Comparison of ENCODE assay signal across 8 mouse cellular contexts in the genomic region with DNA sequence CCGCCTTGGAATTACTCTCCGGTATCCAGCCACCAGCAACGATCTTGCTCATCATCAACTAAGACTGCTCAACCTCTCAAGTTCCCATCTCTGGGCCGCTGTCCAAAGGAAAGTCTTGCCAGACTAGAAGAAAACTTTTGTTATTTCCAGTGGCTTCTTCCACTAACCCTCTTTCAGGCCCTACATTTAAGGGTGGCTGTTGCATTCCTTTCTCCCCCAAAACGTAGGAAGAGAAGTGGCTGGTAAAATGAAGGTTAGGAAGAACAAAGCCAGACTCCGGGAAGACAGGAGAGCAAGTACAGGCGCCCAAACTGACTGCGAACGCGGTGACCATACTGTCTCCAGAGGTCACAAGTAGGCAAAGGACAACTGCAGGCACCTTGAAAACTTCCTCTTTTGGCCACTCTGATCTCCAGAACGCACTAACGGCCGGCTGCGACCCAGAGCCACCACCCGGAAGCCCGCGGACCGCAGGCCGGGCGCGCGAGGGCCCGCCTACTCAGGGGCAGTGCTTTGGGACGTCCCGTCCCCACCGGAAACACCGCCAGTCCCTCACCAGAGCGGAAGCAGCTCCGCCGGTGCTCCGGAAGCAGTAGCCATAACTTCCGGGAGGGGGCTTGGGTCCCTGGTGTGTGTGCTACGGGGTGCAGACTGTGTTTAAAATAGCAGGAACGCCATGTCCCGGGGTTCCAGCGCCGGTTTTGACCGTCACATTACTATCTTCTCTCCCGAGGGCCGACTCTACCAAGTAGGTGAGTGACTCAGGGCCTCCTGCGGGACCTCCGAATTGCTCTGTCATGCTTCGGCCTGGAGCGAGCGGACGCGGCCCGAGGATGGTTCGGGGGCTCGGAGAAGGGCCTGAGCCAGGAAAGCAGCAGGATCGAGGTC. TPM values are rescaled to one million over a fixed set of nuclear protein-coding genes. Genes with fewer than 3 reads are reported as not detected.
DNase-seq lines count a peak whose midpoint lies in the region; ATAC-seq and TF ChIP-seq lines count a peak whose summit lies in the region.

No protein-coding gene starts in this region.

- H3K9ac ChIP-seq in kidney, embryonic 15.5 days: peak overlapping the region; percentile 88

- ATAC-seq in kidney, embryonic 15.5 days (replicated peaks; ENCODE audit: low FRiP score): peak; percentile 100
- ATAC-seq in monocyte, adult 5-6 weeks (replicated peaks; ENCODE audit: insufficient number of reproducible peaks, low FRiP score, low TSS enrichment, poor library complexity, severe bottlenecking): peak; percentile 98

- peaks cover 13% of the 10 kb centered on the region for H3K4me1 ChIP-seq in bone marrow macrophage, adult 2 months (ENCODE audit: control insufficient read depth, insufficient read depth, low read length)
- no peaks in the 10 kb centered on the region; the same call in 1 of the 2 replicates for H3K4me1 ChIP-seq in embryonic fibroblast, embryonic 13.5 days (ENCODE audit: control insufficient read depth, insufficient read depth, low read length)
- peaks cover 17% of the 10 kb centered on the region for H3K4me1 ChIP-seq in heart, embryonic 10.5 days
- H3K4me1 ChIP-seq in kidney, embryonic 15.5 days: peaks cover 18% of the 10 kb centered on the region

- H3K4me3 ChIP-seq in bone marrow macrophage, adult 2 months (ENCODE audit: insufficient read depth, low read length): peak overlapping the region; percentile 98
- peak overlapping the region; percentile 81 for H3K4me3 ChIP-seq in embryonic fibroblast, embryonic 13.5 days (ENCODE audit: insufficient read depth, low read length)
- peak overlapping the region; percentile 97 for H3K4me3 ChIP-seq in heart, embryonic 10.5 days
- peak overlapping the region; percentile 92 for H3K4me3 ChIP-seq in kidney, embryonic 15.5 days (replicated peaks)

- TF ChIP-seq POLR2A in bone marrow macrophage, adult 2 months (IDR thresholded peaks at IDR 0.05; ENCODE audit: borderline replicate concordance, low read depth, low read length): no peak
- peak; percentile 96 for TF ChIP-seq POLR2A in embryonic fibroblast, embryonic 13.5 days (IDR thresholded peaks at IDR 0.05; ENCODE audit: low read depth, low read length)

- no peak for TF ChIP-seq CTCF in bone marrow macrophage, adult 2 months (IDR thresholded peaks at IDR 0.05; ENCODE audit: low read depth, low read length)
- no peak for TF ChIP-seq CTCF in embryonic fibroblast, embryonic 13.5 days (IDR thresholded peaks at IDR 0.05; ENCODE audit: borderline replicate concordance, insufficient read depth, low read length)

- 2% methylated on average over 51 of the region's 51 CpGs for WGBS in heart, embryonic 10.5 days
- WGBS in kidney, embryonic 15.5 days: under 1% methylated on average over 51 of the region's 51 CpGs

- DNase-seq in A20 (ENCODE audit: low read depth, low spot score) (peak; percentile 99), liver (peak; percentile 95)
- DNase-seq in heart, embryonic 10.5 days (ENCODE audit: low spot score): peak; percentile 97
- DNase-seq in spleen, postnatal 4 days (ENCODE audit: low spot score in 2 of 2): peak; percentile 89 to 93

- peak overlapping the region; percentile 97 for H3K27ac ChIP-seq in bone marrow macrophage, adult 2 months (ENCODE audit: insufficient read depth, low read depth, low read length)
- H3K27ac ChIP-seq in embryonic fibroblast, embryonic 13.5 days (ENCODE audit: insufficient read depth, low read length): peak overlapping the region; percentile 93
- H3K27ac ChIP-seq in heart, embryonic 10.5 days: peak overlapping the region; percentile 95
- H3K27ac ChIP-seq in kidney, embryonic 15.5 days: peak overlapping the region; percentile 95

- H3K36me3 ChIP-seq in heart, embryonic 10.5 days: peaks cover 4% of the 10 kb centered on the region; the same call in 1 of the 2 replicates
- H3K36me3 ChIP-seq in kidney, embryonic 15.5 days: no peaks in the 10 kb centered on the region

- H3K4me2 ChIP-seq in kidney, embryonic 15.5 days: peak overlapping the region; percentile 86

- no peaks in the 10 kb centered on the region for H3K27me3 ChIP-seq in heart, embryonic 10.5 days (ENCODE audit: insufficient read depth, poor library complexity, severe bottlenecking)
- no peaks in the 10 kb centered on the region for H3K27me3 ChIP-seq in kidney, embryonic 15.5 days

- no peaks in the 10 kb centered on the region for H3K9me3 ChIP-seq in heart, embryonic 10.5 days
- H3K9me3 ChIP-seq in kidney, embryonic 15.5 days (replicated peaks): no peaks in the 10 kb centered on the region

RNA-seq across cellular contexts. Expression of a gene that starts 14.5 kb away (rescaled TPM):
- 140 and 150 TPM in 2 replicates for polyA plus RNA-seq in bone marrow macrophage, adult 2 months (2012; ENCODE audit: insufficient read depth, insufficient read length, missing spikeins)
- 184 and 197 TPM in 2 replicates for polyA plus RNA-seq in embryonic fibroblast, embryonic 13.5 days (2011; ENCODE audit: insufficient read length, low read depth, missing spikeins)
- 365 and 409 TPM in 2 replicates for polyA plus RNA-seq in heart, embryonic 10.5 days (2016; fragmentation: Nextera tagmentation; extraction: Ambion mirVana)
- polyA plus RNA-seq in kidney, embryonic 15.5 days (2015; fragmentation: Nextera tagmentation; extraction: Ambion mirVana): 405 and 435 TPM in 2 replicates
- total RNA-seq in monocyte, adult 5-6 weeks (2017): 235 to 325 TPM (median 287 TPM) in 3 replicates

Comparison
In these comparisons a context has a peak if more than half of its experiments do, and no peak if none do; other contexts are left out.
1. Peak in every context shown above with its lines: DNase-seq, ATAC-seq, H3K4me3 ChIP-seq and H3K27ac ChIP-seq.